Mouse (Mus musculus) cerebellum, adult 9-10 months (tissue): ENCODE data around the gene Spem1.
A peak's percentile ranks its signal among the peaks of the same experiment; 100 is the strongest.

ENCODE experiments used
- DNase-seq: peaks from one replicate; pipeline ENCODE4 v3.0.0; 2022

Gene Spem1

GRCm38 (mm10) chr11:69799394-69800137 is 22.4 kb downstream of the Spem1 start:
- no peak for DNase-seq

GRCm38 (mm10) chr11:69797924-69798323 is 24.1 kb downstream of the Spem1 start:
- DNase-seq, result no peak

- no peak for DNase-seq
These were observed 26.0 kb downstream of the Spem1 start for GRCm38 (mm10) chr11:69795983-69796435.

- peak; percentile 93 for DNase-seq
These were observed 26.6 kb downstream of the Spem1 start, which contains the start of gene Chrnb1 for GRCm38 (mm10) chr11:69795168-69795982. Gene Chrnb1, minus strand, starts transcription at chr11:69795943.

- no peak for DNase-seq
These were observed 28.6 kb downstream of the Spem1 start for GRCm38 (mm10) chr11:69793429-69793828.

GRCm38 (mm10) chr11:69791420-69791819 is 30.6 kb downstream of the Spem1 start:
- no peak for DNase-seq

DNA sequence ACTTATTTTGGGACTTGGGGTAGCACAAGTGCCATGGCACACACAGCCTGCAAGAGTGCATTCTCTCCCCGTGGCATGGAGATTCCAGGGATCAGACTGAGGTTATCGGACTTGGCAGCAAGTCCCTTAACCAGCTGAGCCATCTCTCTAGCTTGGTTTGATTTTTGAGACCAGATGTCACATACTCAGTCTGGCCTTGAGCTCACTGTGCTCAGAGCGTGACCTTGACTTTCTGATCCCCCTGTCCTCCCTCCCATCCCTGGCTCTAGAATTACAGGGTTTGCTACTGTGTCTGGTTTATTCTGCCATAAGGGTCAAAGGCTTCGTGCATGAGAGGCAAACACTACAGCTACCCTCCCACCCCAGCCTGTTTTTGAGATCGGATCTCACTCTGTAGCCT is 32.5 kb downstream of the Spem1 start:
- no peak for DNase-seq

DNA sequence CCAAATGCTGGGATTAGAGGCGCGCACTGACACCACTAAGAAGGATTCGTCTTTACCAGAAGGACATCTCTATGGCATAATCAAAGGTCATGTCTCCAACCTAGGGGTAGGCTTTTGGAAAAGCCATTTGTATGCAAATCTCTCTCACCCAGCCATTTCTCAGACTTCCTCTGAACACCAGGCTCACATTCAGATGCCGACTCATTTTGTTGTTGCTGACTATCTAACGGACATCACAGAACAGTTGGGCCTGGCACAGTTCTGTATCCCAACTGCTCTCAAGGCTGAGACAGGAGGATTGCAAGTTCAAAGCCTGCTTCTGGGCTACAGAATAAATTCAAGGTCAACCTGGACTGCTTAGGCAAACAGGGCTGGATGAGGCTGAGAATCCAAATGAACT is 34.7 kb downstream of the Spem1 start:
- DNase-seq, result no peak

DNA sequence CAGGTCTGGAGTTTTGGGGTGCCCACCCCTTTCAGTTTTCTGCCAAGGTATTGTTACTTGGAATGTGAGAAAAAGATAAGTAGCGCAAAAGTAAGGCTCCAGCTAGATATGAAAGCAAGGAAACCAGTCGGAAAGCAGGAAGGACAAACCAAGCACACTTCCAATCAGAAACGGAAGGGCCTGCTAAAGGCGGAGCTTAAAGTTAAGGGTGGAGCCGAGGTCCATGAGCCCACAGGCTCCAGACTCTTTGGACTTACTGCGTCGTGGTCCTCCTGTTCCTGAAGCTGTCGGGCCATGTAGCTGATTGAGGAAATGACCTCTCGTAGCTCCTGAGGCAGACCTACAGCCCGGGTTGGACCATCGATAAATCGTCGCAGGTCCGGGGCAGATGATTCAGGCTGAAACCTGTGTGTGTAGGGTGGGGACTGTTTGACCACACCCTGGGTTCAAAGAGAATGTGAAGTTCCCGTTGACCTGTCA is 37.1 kb downstream of the Spem1 start:
- DNase-seq, result no peak

DNA sequence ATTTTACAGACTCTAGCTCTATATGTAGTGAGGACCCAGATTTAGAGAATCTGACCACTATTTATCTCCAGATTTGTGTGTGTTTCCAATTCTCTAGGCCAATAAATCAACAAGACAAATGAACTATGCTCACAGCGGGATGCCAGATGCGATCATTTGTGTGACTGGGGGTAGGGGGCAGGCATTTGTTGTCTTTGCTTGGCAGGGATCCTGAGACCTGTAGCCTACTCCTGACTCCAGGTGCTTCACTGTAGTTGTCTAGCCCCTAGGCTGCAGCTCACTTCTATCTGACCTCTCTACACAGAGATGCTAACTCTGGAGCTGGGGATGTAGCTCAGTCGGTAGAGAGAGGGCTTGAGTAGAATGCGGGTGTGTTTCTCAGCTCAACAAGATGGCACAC is 40.2 kb downstream of the Spem1 start:
- DNase-seq, result no peak

DNA sequence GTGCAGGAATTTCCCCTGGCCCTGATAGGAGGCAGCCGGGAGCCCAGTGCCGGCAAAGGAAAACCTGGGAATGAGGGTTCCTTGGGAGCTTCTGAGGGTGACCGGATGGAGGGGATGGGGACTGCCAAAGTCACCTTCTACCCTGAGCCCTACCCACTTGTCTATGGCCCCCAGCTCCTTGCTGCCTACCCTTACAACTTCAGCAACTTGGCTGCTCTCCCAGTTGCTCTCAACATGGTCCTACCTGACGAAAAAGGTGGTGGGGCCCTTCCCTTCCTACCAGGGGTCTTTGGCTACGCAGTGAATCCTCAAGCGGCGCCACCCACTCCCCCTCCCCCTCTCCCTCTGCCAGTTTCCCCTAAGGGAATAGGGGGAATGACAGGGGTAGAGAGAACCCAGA is 43.0 kb downstream of the Spem1 start:
- no peak for DNase-seq

- DNase-seq, result peak; percentile 68
These were observed 43.6 kb downstream of the Spem1 start for GRCm38 (mm10) chr11:69778258-69778982.

DNA sequence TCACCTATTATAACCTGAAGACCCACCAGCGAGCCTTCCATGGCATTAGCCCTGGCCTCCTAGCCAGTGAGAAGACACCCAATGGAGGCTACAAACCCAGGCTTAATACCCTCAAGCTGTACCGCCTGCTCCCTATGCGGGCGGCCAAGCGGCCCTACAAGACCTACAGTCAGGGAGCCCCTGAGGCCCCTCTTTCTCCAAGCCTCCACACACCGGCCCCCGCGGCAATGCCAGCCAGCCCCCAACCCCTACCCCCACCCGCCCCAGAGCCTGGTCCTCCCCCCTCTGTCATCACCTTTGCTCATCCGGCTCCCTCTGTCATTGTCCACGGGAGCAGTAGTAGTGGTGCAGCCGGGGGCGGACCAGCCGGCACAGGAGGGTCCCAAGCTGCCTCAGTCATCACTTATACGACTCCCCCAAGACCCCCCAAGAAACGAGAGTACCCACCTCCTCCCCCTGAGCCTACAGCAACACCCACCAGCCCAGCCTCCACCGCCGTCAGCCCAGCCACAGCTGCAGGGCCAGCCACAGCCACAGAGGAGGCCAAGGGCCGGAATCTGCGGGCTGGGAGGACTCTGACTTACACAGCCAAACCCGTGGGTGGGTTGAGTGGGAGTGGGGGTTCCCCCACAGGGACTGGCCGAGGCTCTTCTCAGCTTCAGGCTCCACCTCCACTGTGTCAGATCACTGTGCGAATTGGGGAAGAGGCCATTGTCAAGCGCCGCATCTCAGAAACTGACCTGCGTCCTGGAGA is 44.3 kb downstream of the Spem1 start:
- no peak for DNase-seq

DNA sequence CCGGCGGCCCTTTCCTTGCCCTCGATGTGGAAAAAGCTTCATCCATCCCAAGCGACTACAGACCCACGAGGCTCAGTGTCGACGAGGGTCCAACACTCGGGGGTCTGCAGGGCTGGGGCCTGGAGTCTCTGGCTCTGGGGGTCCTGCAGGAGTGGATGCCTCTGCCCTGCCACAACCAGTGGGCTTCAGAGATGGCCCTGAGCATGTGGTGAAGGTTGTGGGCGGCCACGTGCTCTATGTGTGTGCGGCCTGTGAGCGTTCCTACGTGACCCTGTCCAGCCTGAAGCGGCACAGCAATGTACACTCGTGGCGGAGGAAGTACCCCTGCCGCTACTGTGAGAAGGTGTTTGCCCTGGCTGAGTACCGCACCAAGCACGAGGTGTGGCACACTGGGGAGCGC is 45.5 kb downstream of the Spem1 start:
- DNase-seq, result no peak

DNA sequence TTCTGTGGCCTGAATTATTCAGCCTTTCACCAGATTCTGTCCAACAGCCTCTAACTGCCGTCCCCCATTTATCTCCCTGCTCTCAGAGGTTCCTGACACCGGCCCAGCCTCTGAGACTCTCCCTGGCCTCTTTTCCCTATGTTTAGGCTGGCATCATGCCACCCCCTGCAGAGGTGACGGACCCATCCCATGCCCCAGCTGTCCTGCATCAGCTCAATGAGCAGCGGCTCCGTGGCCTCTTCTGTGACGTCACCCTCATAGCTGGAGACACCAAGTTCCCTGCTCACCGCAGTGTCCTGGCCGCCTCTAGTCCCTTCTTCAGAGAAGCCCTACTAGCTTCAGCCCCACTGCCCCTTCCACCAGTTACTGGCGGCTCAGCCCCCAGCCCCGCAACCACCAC is 46.3 kb downstream of the Spem1 start:
- DNase-seq, result no peak

GRCm38 (mm10) chr11:69774961-69775360 is 47.0 kb downstream of the Spem1 start:
- no peak for DNase-seq
